Mouse (Mus musculus) testis, adult 2 months (tissue): ENCODE measurements around the gene Opcml.

Experiments
- CTCF ChIP-seq: fragments of 200-500 bp; IDR thresholded peaks from 2 replicates; pipeline ENCODE4 v1.5.1; 2012; ENCODE audit warnings: low read depth, mild to moderate bottlenecking, inconsistent platforms, low read length, moderate library complexity; ENCODE audit not compliant: control insufficient read depth, insufficient read depth, insufficient replicate concordance
- POLR2A ChIP-seq: fragments of 200-500 bp; IDR thresholded peaks from 2 replicates; pipeline ENCODE4 v1.6.1; 2012; ENCODE audit warnings: low read depth, mild to moderate bottlenecking, inconsistent platforms, low read length, moderate library complexity; ENCODE audit not compliant: control insufficient read depth

DNA sequence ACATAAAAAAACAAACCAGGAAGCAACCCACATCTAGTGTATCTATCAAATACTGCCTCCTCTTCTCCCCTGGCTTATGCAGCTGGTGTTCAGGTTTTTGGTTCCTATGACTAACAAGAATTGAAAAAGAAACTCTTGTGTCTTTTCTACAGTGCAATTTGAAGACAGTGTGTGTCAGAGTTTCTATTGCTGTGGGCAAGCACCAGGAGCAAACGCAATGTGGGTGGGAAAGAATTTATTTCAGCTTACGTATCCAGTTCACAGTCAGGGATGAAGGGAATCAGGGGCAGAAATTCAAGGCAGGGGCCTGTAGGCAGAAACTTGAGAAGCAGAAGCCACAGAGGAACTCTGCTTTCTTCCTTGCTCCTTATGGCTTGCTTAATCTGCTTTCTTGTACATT lies 869.4 kb downstream of the Opcml start:
- TF ChIP-seq POLR2A (no peak), CTCF (no peak)
